Mouse (Mus musculus): ENCODE measurements around the gene Ssr2. TPM values are rescaled to one million over a fixed set of nuclear protein-coding genes. Genes with fewer than 3 reads are reported as not detected.

The Ssr2 gene
- polyA plus RNA-seq, 1 experiment from 2014 or later, result 174 TPM

- 83% methylated on average over 7 of the region's 7 CpGs for WGBS
- H3K4me3 ChIP-seq, result peak overlapping the region; percentile 10; the same call in 1 of the 2 replicates
- peaks cover 70% of the 10 kb centered on the region for H3K36me3 ChIP-seq (replicated peaks)
- no peak for DNase-seq (ENCODE audit: extremely low spot score, low spot score)
- H3K4me1 ChIP-seq, result peaks cover 82% of the 10 kb centered on the region
- H3K27me3 ChIP-seq (ENCODE audit: poor library complexity, severe bottlenecking), result no peaks in the 10 kb centered on the region
- H3K9me3 ChIP-seq, result no peaks in the 10 kb centered on the region
- H3K27ac ChIP-seq, result peak overlapping the region; percentile 48; the same call in 1 of the 2 replicates
Measured at GRCm38 (mm10) chr3:88626316-88626715, 50.6 kb downstream of the Ssr2 start.

GRCm38 (mm10) chr3:88627114-88627513, 51.4 kb downstream of the Ssr2 start:
- 80% methylated on average over 4 of the region's 4 CpGs for WGBS
- peaks cover 80% of the 10 kb centered on the region for H3K4me1 ChIP-seq
- H3K27ac ChIP-seq, result no peak overlapping the region
- H3K36me3 ChIP-seq (replicated peaks), result peaks cover 78% of the 10 kb centered on the region
- no peaks in the 10 kb centered on the region for H3K9me3 ChIP-seq
- H3K27me3 ChIP-seq (ENCODE audit: poor library complexity, severe bottlenecking), result no peaks in the 10 kb centered on the region
- DNase-seq (ENCODE audit: extremely low spot score, low spot score), result no peak
- H3K4me3 ChIP-seq, result no peak overlapping the region

GRCm38 (mm10) chr3:88627535-88627934, 51.9 kb downstream of the Ssr2 start:
- no peak for DNase-seq (ENCODE audit: extremely low spot score, low spot score)
- Histone ChIP-seq H3K27me3 (ENCODE audit: poor library complexity, severe bottlenecking) (no peaks in the 10 kb centered on the region), H3K27ac (0 out of 2 replicates have a peak overlapping the region, but pooled peaks have one; percentile 6), H3K4me1 (peaks cover 75% of the 10 kb centered on the region), H3K9me3 (no peaks in the 10 kb centered on the region), H3K4me3 (no peak overlapping the region), H3K36me3 (replicated peaks) (peaks cover 82% of the 10 kb centered on the region)
- 94% methylated on average over 2 of the region's 2 CpGs for WGBS

GRCm38 (mm10) chr3:88628766-88629165, 53.1 kb downstream of the Ssr2 start:
- peaks cover 94% of the 10 kb centered on the region for H3K36me3 ChIP-seq (replicated peaks)
- WGBS, result 80% methylated on average over 4 of the region's 4 CpGs
- H3K9me3 ChIP-seq, result no peaks in the 10 kb centered on the region
- peaks cover 63% of the 10 kb centered on the region for H3K4me1 ChIP-seq
- no peak for DNase-seq (ENCODE audit: extremely low spot score, low spot score)
- no peaks in the 10 kb centered on the region for H3K27me3 ChIP-seq (ENCODE audit: poor library complexity, severe bottlenecking)
- H3K27ac ChIP-seq, result no peak overlapping the region
- no peak overlapping the region for H3K4me3 ChIP-seq

- no peak for DNase-seq (ENCODE audit: extremely low spot score, low spot score)
- no peaks in the 10 kb centered on the region for H3K9me3 ChIP-seq
- no peak overlapping the region for H3K27ac ChIP-seq
- WGBS, result 74% methylated on average over 13 of the region's 13 CpGs
- peaks cover 58% of the 10 kb centered on the region for H3K4me1 ChIP-seq
- no peaks in the 10 kb centered on the region for H3K27me3 ChIP-seq (ENCODE audit: poor library complexity, severe bottlenecking)
- peaks cover 98% of the 10 kb centered on the region for H3K36me3 ChIP-seq (replicated peaks)
- H3K4me3 ChIP-seq, result no peak overlapping the region
Measured at GRCm38 (mm10) chr3:88629244-88629643, 53.6 kb downstream of the Ssr2 start.

GRCm38 (mm10) chr3:88630018-88630417, 54.3 kb downstream of the Ssr2 start:
- WGBS, result 88% methylated on average over 9 of the region's 9 CpGs
- no peaks in the 10 kb centered on the region for H3K27me3 ChIP-seq (ENCODE audit: poor library complexity, severe bottlenecking)
- no peak overlapping the region for H3K27ac ChIP-seq
- no peak for DNase-seq (ENCODE audit: extremely low spot score, low spot score)
- no peak overlapping the region for H3K4me3 ChIP-seq
- H3K4me1 ChIP-seq, result peaks cover 51% of the 10 kb centered on the region
- peaks cover 98% of the 10 kb centered on the region for H3K36me3 ChIP-seq (replicated peaks)
- no peaks in the 10 kb centered on the region for H3K9me3 ChIP-seq

GRCm38 (mm10) chr3:88630849-88631341, 55.2 kb downstream of the Ssr2 start:
- H3K9me3 ChIP-seq, result no peaks in the 10 kb centered on the region
- WGBS, result 82% methylated on average over 6 of the region's 6 CpGs
- DNase-seq (ENCODE audit: extremely low spot score, low spot score), result no peak
- H3K4me1 ChIP-seq, result peaks cover 44% of the 10 kb centered on the region
- no peak overlapping the region for H3K27ac ChIP-seq
- no peak overlapping the region for H3K4me3 ChIP-seq
- H3K27me3 ChIP-seq (ENCODE audit: poor library complexity, severe bottlenecking), result no peaks in the 10 kb centered on the region
- H3K36me3 ChIP-seq (replicated peaks), result peaks cover 99% of the 10 kb centered on the region

- Histone ChIP-seq H3K27ac (no peak overlapping the region), H3K9me3 (no peaks in the 10 kb centered on the region), H3K36me3 (replicated peaks) (peaks cover 100% of the 10 kb centered on the region), H3K4me3 (no peak overlapping the region), H3K27me3 (ENCODE audit: poor library complexity, severe bottlenecking) (no peaks in the 10 kb centered on the region), H3K4me1 (peaks cover 32% of the 10 kb centered on the region)
- DNase-seq (ENCODE audit: extremely low spot score, low spot score), result no peak
- WGBS, result 86% methylated on average over 12 of the region's 12 CpGs
Measured at GRCm38 (mm10) chr3:88631921-88632587, 56.4 kb downstream of the Ssr2 start.

- H3K36me3 ChIP-seq (replicated peaks), result peaks cover 100% of the 10 kb centered on the region
- H3K4me1 ChIP-seq, result peaks cover 28% of the 10 kb centered on the region
- 94% methylated on average over 10 of the region's 10 CpGs for WGBS
- H3K27ac ChIP-seq, result no peak overlapping the region
- no peak for DNase-seq (ENCODE audit: extremely low spot score, low spot score)
- H3K4me3 ChIP-seq, result no peak overlapping the region
- no peaks in the 10 kb centered on the region for H3K27me3 ChIP-seq (ENCODE audit: poor library complexity, severe bottlenecking)
- H3K9me3 ChIP-seq, result no peaks in the 10 kb centered on the region
Measured at GRCm38 (mm10) chr3:88633056-88633455, 57.4 kb downstream of the Ssr2 start.

GRCm38 (mm10) chr3:88635506-88636275, 60.0 kb downstream of the Ssr2 start:
- 93% methylated on average over 19 of the region's 19 CpGs for WGBS
- H3K36me3 ChIP-seq (replicated peaks), result peaks cover 99% of the 10 kb centered on the region
- peaks cover 4% of the 10 kb centered on the region; the same call in 1 of the 2 replicates for H3K4me1 ChIP-seq
- no peak overlapping the region for H3K4me3 ChIP-seq
- no peak for DNase-seq (ENCODE audit: extremely low spot score, low spot score)
- H3K27me3 ChIP-seq (ENCODE audit: poor library complexity, severe bottlenecking), result no peaks in the 10 kb centered on the region
- no peak overlapping the region for H3K27ac ChIP-seq
- no peaks in the 10 kb centered on the region for H3K9me3 ChIP-seq

- Histone ChIP-seq H3K36me3 (replicated peaks) (peaks cover 99% of the 10 kb centered on the region), H3K27ac (no peak overlapping the region), H3K4me1 (no peaks in the 10 kb centered on the region), H3K9me3 (no peaks in the 10 kb centered on the region), H3K4me3 (no peak overlapping the region), H3K27me3 (ENCODE audit: poor library complexity, severe bottlenecking) (no peaks in the 10 kb centered on the region)
- 95% methylated on average over 8 of the region's 8 CpGs for WGBS
- DNase-seq (ENCODE audit: extremely low spot score, low spot score), result no peak
Measured at GRCm38 (mm10) chr3:88636555-88636986, 60.9 kb downstream of the Ssr2 start.

- H3K9me3 ChIP-seq, result no peaks in the 10 kb centered on the region
- no peak overlapping the region for H3K4me3 ChIP-seq
- 95% methylated on average over 5 of the region's 5 CpGs for WGBS
- DNase-seq (ENCODE audit: extremely low spot score, low spot score), result no peak
- no peaks in the 10 kb centered on the region for H3K27me3 ChIP-seq (ENCODE audit: poor library complexity, severe bottlenecking)
- no peak overlapping the region for H3K27ac ChIP-seq
- peaks cover 99% of the 10 kb centered on the region for H3K36me3 ChIP-seq (replicated peaks)
- H3K4me1 ChIP-seq, result no peaks in the 10 kb centered on the region
Measured at GRCm38 (mm10) chr3:88637134-88637533, 61.5 kb downstream of the Ssr2 start.
